Mouse (Mus musculus) retina, adult 2 months (tissue): Measurements from ENCODE around the gene Gatm.

Source experiments
- DNase-seq: peaks from one replicate; pipeline ENCODE4 v3.0.0-alpha.2; 2012; ENCODE audit warnings: low read depth, low spot score

Gene Gatm

GRCm38 (mm10) chr2:122608820-122609219, 2.3 kb downstream of the Gatm start:
- no peak for DNase-seq

GRCm38 (mm10) chr2:122605829-122606228, 5.3 kb downstream of the Gatm start:
- no peak for DNase-seq

- DNase-seq = no peak
These were observed 9.7 kb downstream of the Gatm start for GRCm38 (mm10) chr2:122601354-122601753.

GRCm38 (mm10) chr2:122599736-122600135, 11.4 kb downstream of the Gatm start:
- DNase-seq = no peak

- no peak for DNase-seq
These were observed 15.6 kb downstream of the Gatm start for GRCm38 (mm10) chr2:122595461-122595860.

- no peak for DNase-seq
These were observed 19.9 kb downstream of the Gatm start for GRCm38 (mm10) chr2:122591213-122591612.

- no peak for DNase-seq
These were observed 20.8 kb downstream of the Gatm start for GRCm38 (mm10) chr2:122590351-122590750.

GRCm38 (mm10) chr2:122587861-122588519, 23.1 kb downstream of the Gatm start:
- DNase-seq = no peak

GRCm38 (mm10) chr2:122586258-122586657, 24.8 kb downstream of the Gatm start:
- DNase-seq = no peak

GRCm38 (mm10) chr2:122582324-122582723, 28.8 kb downstream of the Gatm start:
- no peak for DNase-seq

- DNase-seq = no peak
These were observed 29.6 kb downstream of the Gatm start for GRCm38 (mm10) chr2:122581361-122582017.

- no peak for DNase-seq
These were observed 30.7 kb downstream of the Gatm start for GRCm38 (mm10) chr2:122580426-122580825.

- DNase-seq = no peak
These were observed 33.8 kb downstream of the Gatm start for GRCm38 (mm10) chr2:122577316-122577715.

- no peak for DNase-seq
These were observed 34.8 kb downstream of the Gatm start for GRCm38 (mm10) chr2:122576295-122576694.

- no peak for DNase-seq
These were observed 35.6 kb downstream of the Gatm start for GRCm38 (mm10) chr2:122575470-122575869.

GRCm38 (mm10) chr2:122572438-122572837, 38.7 kb downstream of the Gatm start:
- DNase-seq = no peak

GRCm38 (mm10) chr2:122571326-122571725, 39.8 kb downstream of the Gatm start:
- DNase-seq = no peak

- DNase-seq = no peak
These were observed 40.7 kb downstream of the Gatm start for GRCm38 (mm10) chr2:122570430-122570829.

GRCm38 (mm10) chr2:122569439-122569838, 41.7 kb downstream of the Gatm start:
- peak; percentile 15 for DNase-seq

- DNase-seq = no peak
These were observed 48.9 kb downstream of the Gatm start for GRCm38 (mm10) chr2:122562251-122562650.

- no peak for DNase-seq
These were observed 49.9 kb downstream of the Gatm start for GRCm38 (mm10) chr2:122561221-122561620.

GRCm38 (mm10) chr2:122558317-122558716, 52.8 kb downstream of the Gatm start:
- DNase-seq = no peak
